Mouse (Mus musculus): ENCODE measurements at regions not wholly inside any gene's neighbourhood (a gene's known extent, or its start where the extent isn't known, plus 50 kb on each side); places are given as distances from the start of the nearest gene placed in this dataset.

DNA sequence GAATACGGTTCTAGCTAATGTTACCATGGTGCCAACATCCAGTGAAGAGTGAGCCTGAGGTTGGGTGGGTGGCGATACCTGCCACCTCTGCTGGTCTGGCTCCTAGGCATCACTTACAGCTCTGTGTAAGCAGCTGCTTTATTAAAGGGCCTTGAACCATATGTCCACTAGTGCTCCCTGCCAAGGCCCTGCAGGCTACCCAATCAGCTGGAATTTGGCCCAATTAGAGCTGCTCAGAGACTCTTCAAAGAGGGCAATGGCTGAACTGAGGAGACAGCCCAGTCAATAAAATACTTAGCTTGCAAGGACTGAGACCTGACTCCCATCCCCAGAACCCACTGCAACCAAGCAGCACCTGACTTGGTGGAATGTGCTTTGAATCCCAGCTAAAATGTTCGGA, 270.9 kb upstream of the Stt3b start:
- TF ChIP-seq GATA1 (IDR thresholded peaks at IDR 0.05; ENCODE audit: low read length): no peak
- TF ChIP-seq TAL1 (IDR thresholded peaks at IDR 0.05; ENCODE audit: low read length): no peak
